Mouse (Mus musculus): ENCODE results near the gene Ksr2. TPM values are rescaled to one million over a fixed set of nuclear protein-coding genes. Genes with fewer than 3 reads are reported as not detected.
"Not testable (repeated sequence)": the region's sequence is repeated elsewhere in the genome, so short reads cannot be mapped to it uniquely, and the experiment has no call there.

The Ksr2 gene
- polyA plus RNA-seq, 1 experiment from 2014 or later, result 6.0 TPM

DNA sequence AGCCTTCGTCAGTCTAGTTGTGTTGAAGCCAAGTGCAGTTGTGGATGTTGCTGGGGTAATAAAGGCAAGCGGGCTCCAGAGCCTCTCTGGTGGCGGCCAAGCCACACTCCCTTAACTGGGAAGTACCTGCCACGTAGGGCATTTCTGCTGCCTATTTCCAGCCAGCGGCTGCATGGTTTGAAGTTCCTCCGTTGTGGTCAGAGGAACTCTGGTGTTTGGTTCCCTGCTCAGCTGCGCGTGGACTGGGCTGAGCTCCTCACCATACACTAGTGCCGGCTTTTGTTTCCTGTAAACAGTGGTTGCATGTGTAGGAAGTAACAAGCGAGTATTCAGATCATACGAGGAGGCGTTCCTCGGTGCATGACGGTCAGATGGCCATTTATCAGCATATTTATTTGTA is 36.1 kb upstream of the Ksr2 start:
- H3K36me3 ChIP-seq (ENCODE audit: control insufficient read depth, insufficient read depth, low read length), result peaks cover 34% of the 10 kb centered on the region
- H3K4me2 ChIP-seq (ENCODE audit: low read length); H3K9me3 ChIP-seq (ENCODE audit: control insufficient read depth, low read length); H3K27me3 ChIP-seq (replicated peaks; ENCODE audit: control insufficient read depth, insufficient read depth, low read length); H3K27ac ChIP-seq (ENCODE audit: low read depth, low read length); H3K4me1 ChIP-seq (ENCODE audit: control insufficient read depth, insufficient read depth, low read depth, low read length); ATAC-seq; H3K4me3 ChIP-seq (ENCODE audit: low read length); H3K9ac ChIP-seq (ENCODE audit: low read depth, low read length): not testable (repeated sequence)
- 95% methylated on average over 14 of the region's 14 CpGs for whole genome bisulfite sequencing

DNA sequence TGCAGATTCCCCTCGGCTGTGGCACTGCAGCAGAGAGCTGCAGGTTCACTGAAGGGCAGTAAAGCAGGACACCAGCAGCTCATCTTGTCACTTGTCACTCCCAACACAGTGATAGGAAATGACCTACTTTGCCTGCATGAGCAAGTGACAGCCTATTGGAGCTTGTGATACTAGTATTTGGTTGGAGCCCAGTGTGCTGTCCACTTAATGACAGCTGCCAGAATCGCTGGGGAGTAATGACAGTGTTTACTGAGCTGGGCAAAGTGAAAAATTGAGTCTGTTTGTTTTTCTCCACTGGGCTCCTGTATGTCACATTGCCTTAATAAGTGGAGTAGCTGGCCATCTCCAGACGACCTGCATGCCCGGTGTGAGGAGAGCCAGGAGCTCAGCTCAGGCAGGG is 33.6 kb upstream of the Ksr2 start:
- 84% methylated on average over 4 of the region's 4 CpGs for WGBS
- Histone ChIP-seq H3K27ac (ENCODE audit: low read depth, low read length) (no peak overlapping the region), H3K4me2 (ENCODE audit: low read length) (no peak overlapping the region), H3K4me3 (ENCODE audit: low read length) (no peak overlapping the region), H3K4me1 (ENCODE audit: control insufficient read depth, insufficient read depth, low read depth, low read length) (no peaks in the 10 kb centered on the region), H3K36me3 (ENCODE audit: control insufficient read depth, insufficient read depth, low read length) (peaks cover 28% of the 10 kb centered on the region), H3K9ac (ENCODE audit: low read depth, low read length) (no peak overlapping the region), H3K27me3 (replicated peaks; ENCODE audit: control insufficient read depth, insufficient read depth, low read length) (no peaks in the 10 kb centered on the region), H3K9me3 (ENCODE audit: control insufficient read depth, low read length) (no peaks in the 10 kb centered on the region)
- ATAC-seq, result no peak

DNA sequence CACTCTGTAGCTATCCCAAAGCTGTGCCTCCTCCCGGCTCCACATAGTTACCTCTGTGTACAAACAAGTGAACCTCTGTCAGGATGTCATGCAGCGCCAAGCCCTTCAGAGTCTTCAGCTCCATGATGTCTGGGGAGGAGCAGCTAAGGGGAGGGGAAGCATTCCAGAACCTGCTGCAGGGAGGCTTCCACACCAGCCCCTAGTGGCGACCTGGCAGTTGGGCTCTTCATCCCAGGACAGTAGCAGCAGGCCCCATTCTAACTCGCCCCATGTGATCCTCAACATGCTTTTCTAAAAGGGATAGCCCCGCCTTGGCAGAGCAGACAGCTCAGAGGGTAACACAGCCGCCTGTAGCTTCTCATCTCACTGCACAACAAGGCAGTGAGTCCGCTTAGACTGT is 32.0 kb upstream of the Ksr2 start:
- peaks cover 22% of the 10 kb centered on the region for H3K36me3 ChIP-seq (ENCODE audit: control insufficient read depth, insufficient read depth, low read length)
- no peak overlapping the region for H3K4me3 ChIP-seq (ENCODE audit: low read length)
- no peaks in the 10 kb centered on the region for H3K9me3 ChIP-seq (ENCODE audit: control insufficient read depth, low read length)
- no peaks in the 10 kb centered on the region for H3K4me1 ChIP-seq (ENCODE audit: control insufficient read depth, insufficient read depth, low read depth, low read length)
- H3K9ac ChIP-seq (ENCODE audit: low read depth, low read length), result no peak overlapping the region
- no peak for ATAC-seq
- no peak overlapping the region for H3K27ac ChIP-seq (ENCODE audit: low read depth, low read length)
- WGBS, result 73% methylated on average over 7 of the region's 7 CpGs
- no peaks in the 10 kb centered on the region for H3K27me3 ChIP-seq (replicated peaks; ENCODE audit: control insufficient read depth, insufficient read depth, low read length)
- no peak overlapping the region for H3K4me2 ChIP-seq (ENCODE audit: low read length)

DNA sequence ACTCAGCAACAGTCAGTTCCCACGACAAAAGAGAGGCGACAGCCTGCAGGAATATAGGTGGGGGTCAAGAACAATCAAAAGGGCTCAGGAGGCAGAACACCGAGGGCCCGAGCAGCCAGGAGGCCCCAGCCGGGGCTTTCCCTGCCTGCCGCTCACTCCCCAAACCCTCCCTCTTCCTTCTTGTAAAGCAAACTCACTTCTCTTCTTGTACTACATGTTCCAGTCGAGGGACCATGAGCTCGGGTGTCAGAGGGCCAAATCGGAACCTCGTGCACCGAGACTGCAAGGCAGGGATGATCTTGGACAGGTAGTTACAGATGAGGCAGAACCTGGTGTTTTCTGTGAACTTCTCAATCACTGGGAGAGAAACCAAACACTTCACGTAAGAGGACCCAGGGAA is 30.6 kb upstream of the Ksr2 start:
- no peak overlapping the region for H3K4me2 ChIP-seq (ENCODE audit: low read length)
- H3K4me1 ChIP-seq (ENCODE audit: control insufficient read depth, insufficient read depth, low read depth, low read length), result peaks cover 2% of the 10 kb centered on the region
- ATAC-seq, result no peak
- H3K27me3 ChIP-seq (replicated peaks; ENCODE audit: control insufficient read depth, insufficient read depth, low read length), result no peaks in the 10 kb centered on the region
- H3K9me3 ChIP-seq (ENCODE audit: control insufficient read depth, low read length), result no peaks in the 10 kb centered on the region
- no peak overlapping the region for H3K9ac ChIP-seq (ENCODE audit: low read depth, low read length)
- peaks cover 17% of the 10 kb centered on the region; the same call in 1 of the 2 replicates for H3K36me3 ChIP-seq (ENCODE audit: control insufficient read depth, insufficient read depth, low read length)
- H3K27ac ChIP-seq (ENCODE audit: low read depth, low read length), result no peak overlapping the region
- H3K4me3 ChIP-seq (ENCODE audit: low read length), result no peak overlapping the region
- WGBS, result 66% methylated on average over 12 of the region's 12 CpGs

DNA sequence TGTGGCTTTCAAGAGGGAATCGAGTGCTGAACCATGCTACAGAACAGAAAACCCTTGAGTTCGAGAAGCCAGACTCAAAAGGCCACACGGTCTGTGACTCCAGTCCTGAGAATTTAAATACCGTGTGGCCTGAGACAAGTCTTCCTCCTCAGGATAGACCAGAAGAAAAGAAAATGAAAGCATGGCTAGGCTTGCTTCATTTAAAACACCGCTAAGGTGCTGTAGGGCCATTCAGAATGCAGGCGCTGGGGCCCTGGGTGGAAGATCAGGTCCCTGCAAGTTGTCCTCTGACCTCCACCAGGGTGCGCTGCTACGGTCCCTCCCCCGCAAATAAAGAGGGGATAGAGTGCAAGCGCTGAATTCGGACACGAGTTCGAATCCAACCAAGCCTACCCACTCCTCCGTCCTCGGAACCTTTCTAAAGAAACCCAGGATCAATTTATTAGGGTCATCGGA is 25.5 kb upstream of the Ksr2 start:
- Histone ChIP-seq H3K36me3 (ENCODE audit: control insufficient read depth, insufficient read depth, low read length) (peaks cover 4% of the 10 kb centered on the region; the same call in 1 of the 2 replicates), H3K27me3 (replicated peaks; ENCODE audit: control insufficient read depth, insufficient read depth, low read length) (no peaks in the 10 kb centered on the region), H3K4me2 (ENCODE audit: low read length) (peak overlapping the region; percentile 85), H3K4me3 (ENCODE audit: low read length) (peak overlapping the region; percentile 67), H3K27ac (ENCODE audit: low read depth, low read length) (no peak overlapping the region), H3K9ac (ENCODE audit: low read depth, low read length) (peak overlapping the region; percentile 84), H3K4me1 (ENCODE audit: control insufficient read depth, insufficient read depth, low read depth, low read length) (peaks cover 2% of the 10 kb centered on the region), H3K9me3 (ENCODE audit: control insufficient read depth, low read length) (no peaks in the 10 kb centered on the region)
- 13% methylated on average over 16 of the region's 16 CpGs for WGBS
- ATAC-seq, result peak; percentile 17; the same call in 1 of the 2 replicates

DNA sequence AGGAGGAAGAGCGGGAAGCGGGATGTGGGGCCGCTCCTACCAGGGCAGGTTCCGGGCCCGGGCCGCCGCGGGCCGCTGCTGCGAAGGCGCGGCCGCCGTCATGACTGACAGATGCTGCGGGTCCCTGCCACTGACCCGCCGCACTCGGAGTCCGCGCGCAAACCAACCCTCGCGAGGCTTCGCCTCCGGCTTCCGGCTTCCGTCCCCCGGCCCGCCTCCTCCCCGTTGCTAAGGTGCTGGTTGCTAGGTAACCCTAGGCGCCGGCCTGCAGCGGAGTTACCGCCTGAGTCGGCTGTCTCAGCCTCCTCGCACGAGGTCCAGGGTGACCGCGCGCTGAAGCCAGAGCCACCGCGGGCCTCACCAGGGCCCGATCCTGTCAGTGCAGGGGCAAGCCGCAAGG is 24.9 kb upstream of the Ksr2 start, which contains the start of gene Rfc5:
Gene Rfc5 (minus strand): TSS at position 171 of the 400 bp plus-strand sequence.
- Histone ChIP-seq H3K27ac (ENCODE audit: low read depth, low read length) (peak within 1 kb of the TSS; percentile 73), H3K9me3 (ENCODE audit: control insufficient read depth, low read length) (no peaks in the 10 kb centered on the region), H3K4me2 (ENCODE audit: low read length) (peak within 1 kb of the TSS; percentile 85), H3K4me1 (ENCODE audit: control insufficient read depth, insufficient read depth, low read depth, low read length) (peaks cover 2% of the 10 kb centered on the region), H3K9ac (ENCODE audit: low read depth, low read length) (peak within 1 kb of the TSS; percentile 84), H3K4me3 (ENCODE audit: low read length) (peak within 1 kb of the TSS; percentile 67), H3K27me3 (replicated peaks; ENCODE audit: control insufficient read depth, insufficient read depth, low read length) (no peaks in the 10 kb centered on the region), H3K36me3 (ENCODE audit: control insufficient read depth, insufficient read depth, low read length) (peaks cover 4% of the 10 kb centered on the region; the same call in 1 of the 2 replicates)
- ATAC-seq, result peak; percentile 97
- under 1% methylated on average over 30 of the region's 44 CpGs for WGBS

DNA sequence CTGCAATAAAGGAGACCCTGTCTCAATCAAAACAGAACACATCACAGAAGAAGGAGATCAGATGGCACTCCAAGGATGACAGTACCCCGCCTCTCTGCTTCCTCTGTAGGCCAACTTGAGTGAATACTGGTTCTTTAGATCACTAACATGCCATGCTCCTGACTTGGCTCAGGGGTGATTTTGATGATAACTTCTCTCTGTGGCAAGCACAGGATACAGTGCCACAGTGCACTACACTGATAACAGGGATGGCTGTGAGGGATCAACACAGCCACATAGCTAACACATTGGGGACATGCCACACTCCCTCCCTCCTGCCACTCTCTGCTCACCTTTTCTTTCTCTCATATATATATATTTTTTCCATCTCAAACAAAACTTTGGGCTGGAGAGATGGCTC is 22.9 kb upstream of the Ksr2 start:
- H3K4me1 ChIP-seq (ENCODE audit: control insufficient read depth, insufficient read depth, low read depth, low read length), result peaks cover 2% of the 10 kb centered on the region
- H3K9me3 ChIP-seq (ENCODE audit: control insufficient read depth, low read length), result no peaks in the 10 kb centered on the region
- no peak overlapping the region for H3K9ac ChIP-seq (ENCODE audit: low read depth, low read length)
- H3K4me2 ChIP-seq (ENCODE audit: low read length), result no peak overlapping the region
- no peak overlapping the region for H3K4me3 ChIP-seq (ENCODE audit: low read length)
- H3K27me3 ChIP-seq (replicated peaks; ENCODE audit: control insufficient read depth, insufficient read depth, low read length), result no peaks in the 10 kb centered on the region
- no peak overlapping the region for H3K27ac ChIP-seq (ENCODE audit: low read depth, low read length)
- 100% methylated on average over 1 of the region's 1 CpGs for whole genome bisulfite sequencing
- no peak for ATAC-seq
- H3K36me3 ChIP-seq (ENCODE audit: control insufficient read depth, insufficient read depth, low read length), result no peaks in the 10 kb centered on the region

DNA sequence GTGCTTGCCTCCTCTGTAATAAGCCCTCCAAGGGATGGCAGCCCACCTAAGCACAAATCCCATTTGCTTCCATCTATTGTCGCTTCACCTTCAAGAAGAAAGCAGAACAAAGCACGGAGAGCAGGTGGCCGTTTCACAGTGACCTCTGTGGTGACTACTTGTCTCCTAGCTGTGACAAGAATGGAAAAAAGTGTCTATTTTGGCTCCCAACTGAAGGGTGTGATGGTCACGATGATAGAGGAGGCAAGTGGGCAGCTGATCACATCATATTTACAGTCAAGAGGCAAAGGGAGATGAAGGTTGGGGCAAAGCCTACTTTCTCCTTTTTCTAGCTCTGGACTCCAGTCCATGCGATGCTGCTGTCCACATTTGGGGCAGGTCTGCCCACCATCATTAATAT is 18.0 kb upstream of the Ksr2 start:
- Histone ChIP-seq H3K4me2 (ENCODE audit: low read length) (no peak overlapping the region), H3K4me3 (ENCODE audit: low read length) (no peak overlapping the region), H3K4me1 (ENCODE audit: control insufficient read depth, insufficient read depth, low read depth, low read length) (no peaks in the 10 kb centered on the region), H3K27me3 (replicated peaks; ENCODE audit: control insufficient read depth, insufficient read depth, low read length) (no peaks in the 10 kb centered on the region), H3K27ac (ENCODE audit: low read depth, low read length) (no peak overlapping the region), H3K9ac (ENCODE audit: low read depth, low read length) (no peak overlapping the region), H3K9me3 (ENCODE audit: control insufficient read depth, low read length) (no peaks in the 10 kb centered on the region), H3K36me3 (ENCODE audit: control insufficient read depth, insufficient read depth, low read length) (no peaks in the 10 kb centered on the region)
- ATAC-seq, result no peak
- 84% methylated on average over 5 of the region's 5 CpGs for WGBS

DNA sequence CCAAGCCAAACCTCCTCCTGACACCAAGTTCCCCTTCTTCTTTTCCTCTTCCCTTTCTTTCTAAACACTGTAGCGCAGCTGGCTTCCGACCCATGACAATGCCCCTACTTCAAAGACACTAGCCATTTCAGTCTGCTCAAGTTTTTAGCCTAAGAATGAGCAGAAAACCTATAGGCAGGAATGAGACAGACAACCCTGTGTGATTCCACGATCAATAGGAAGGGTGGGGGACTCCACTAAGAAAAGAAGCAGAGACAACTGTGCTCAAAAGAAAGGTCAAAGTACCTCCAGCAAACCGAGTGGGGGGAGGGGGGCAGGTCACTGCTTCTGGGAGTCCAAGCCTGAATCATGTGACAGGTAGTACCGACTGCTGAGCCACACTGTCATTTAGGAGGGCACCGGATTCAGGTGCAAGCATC is 17.2 kb upstream of the Ksr2 start:
- Histone ChIP-seq H3K4me2 (ENCODE audit: low read length) (no peak overlapping the region), H3K4me1 (ENCODE audit: control insufficient read depth, insufficient read depth, low read depth, low read length) (no peaks in the 10 kb centered on the region), H3K36me3 (ENCODE audit: control insufficient read depth, insufficient read depth, low read length) (no peaks in the 10 kb centered on the region), H3K27ac (ENCODE audit: low read depth, low read length) (no peak overlapping the region), H3K9ac (ENCODE audit: low read depth, low read length) (no peak overlapping the region), H3K4me3 (ENCODE audit: low read length) (no peak overlapping the region), H3K9me3 (ENCODE audit: control insufficient read depth, low read length) (no peaks in the 10 kb centered on the region), H3K27me3 (replicated peaks; ENCODE audit: control insufficient read depth, insufficient read depth, low read length) (no peaks in the 10 kb centered on the region)
- no peak for ATAC-seq
- WGBS, result 53% methylated on average over 6 of the region's 6 CpGs

DNA sequence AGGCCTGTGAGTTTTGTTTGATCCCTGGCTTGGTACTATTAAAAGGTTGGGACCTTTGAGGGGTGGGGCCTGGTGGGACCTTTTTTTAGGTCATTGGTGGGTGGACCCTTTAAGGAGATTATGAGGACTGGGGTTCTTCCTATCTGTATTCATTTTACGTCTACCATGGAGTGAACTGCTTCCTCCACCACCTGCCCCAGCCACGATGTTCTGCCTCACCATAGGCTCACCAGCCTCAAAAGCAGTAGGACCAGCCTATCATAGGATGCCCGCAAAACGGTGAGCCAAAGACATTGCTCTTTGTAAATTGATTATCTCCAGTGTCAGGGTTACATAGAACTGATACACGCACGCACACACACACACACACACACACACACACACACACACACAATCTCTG is 16.4 kb upstream of the Ksr2 start:
- H3K9ac ChIP-seq (ENCODE audit: low read depth, low read length), result no peak overlapping the region
- 79% methylated on average over 6 of the region's 6 CpGs for WGBS
- H3K36me3 ChIP-seq (ENCODE audit: control insufficient read depth, insufficient read depth, low read length), result no peaks in the 10 kb centered on the region
- H3K4me1 ChIP-seq (ENCODE audit: control insufficient read depth, insufficient read depth, low read depth, low read length), result no peaks in the 10 kb centered on the region
- H3K9me3 ChIP-seq (ENCODE audit: control insufficient read depth, low read length), result no peaks in the 10 kb centered on the region
- no peak overlapping the region for H3K4me3 ChIP-seq (ENCODE audit: low read length)
- no peaks in the 10 kb centered on the region for H3K27me3 ChIP-seq (replicated peaks; ENCODE audit: control insufficient read depth, insufficient read depth, low read length)
- ATAC-seq, result no peak
- no peak overlapping the region for H3K27ac ChIP-seq (ENCODE audit: low read depth, low read length)
- H3K4me2 ChIP-seq (ENCODE audit: low read length), result no peak overlapping the region
